Mouse (Mus musculus) heart, embryonic 12.5 days (tissue): ENCODE measurements around the gene Fancd2. TPM values are rescaled to one million over a fixed set of nuclear protein-coding genes. Genes with fewer than 3 reads are reported as not detected.
A peak's percentile ranks its signal among the peaks of the same experiment; 100 is the strongest.

Source experiments
- ATAC-seq: fragments of 200-750 bp; cut with Nextera tagmentation; 2 replicates; pipeline ENCODE4 v1.8.0; 2017; ENCODE audit warnings: moderate TSS enrichment, moderate library complexity; ENCODE audit not compliant: insufficient number of reproducible peaks, low FRiP score
- H3K27ac ChIP-seq: fragments of 300-500 bp; sonication (generic); 2 replicates; pipeline ENCODE4 v1.5.1; 2016; ENCODE audit warnings: mild to moderate bottlenecking, moderate library complexity; ENCODE audit not compliant: poor library complexity, severe bottlenecking
- H3K27me3 ChIP-seq: fragments of 300-500 bp; sonication (generic); replicated peaks from 2 replicates; pipeline ENCODE4 v1.6.1; 2016; ENCODE audit warnings: mild to moderate bottlenecking, moderate library complexity
- H3K36me3 ChIP-seq: fragments of 300-500 bp; sonication (generic); 2 replicates; pipeline ENCODE4 v1.6.1; 2016; ENCODE audit warnings: mild to moderate bottlenecking, moderate library complexity
- H3K4me1 ChIP-seq: fragments of 300-500 bp; sonication (generic); replicated peaks from 2 replicates; pipeline ENCODE4 v1.6.1; 2016; ENCODE audit warnings: mild to moderate bottlenecking
- H3K4me2 ChIP-seq: fragments of 300-500 bp; sonication (generic); 2 replicates; pipeline ENCODE4 v1.6.1; 2016; ENCODE audit warnings: mild to moderate bottlenecking, moderate library complexity
- H3K4me3 ChIP-seq: fragments of 300-500 bp; sonication (generic); 2 replicates; pipeline ENCODE4 v1.5.1; 2016; ENCODE audit warnings: mild to moderate bottlenecking
- H3K9ac ChIP-seq: fragments of 300-500 bp; sonication (generic); 2 replicates; pipeline ENCODE4 v1.6.1; 2016; ENCODE audit warnings: mild to moderate bottlenecking, moderate library complexity
- H3K9me3 ChIP-seq: fragments of 300-500 bp; sonication (generic); replicated peaks from 2 replicates; pipeline ENCODE4 v1.6.1; 2016; ENCODE audit warnings: mild to moderate bottlenecking, moderate library complexity
- WGBS: fragments of 180-500 bp; shearing (Covaris S2); methylation state at CpG from one replicate; pipeline ENCODE4 v1.1.7; 2016; 5-methylcytosine and 5-hydroxymethylcytosine counted together
- polyA plus RNA-seq: library from polyadenylated mRNA; unstranded; fragments of >200 nt; fragmentation: Nextera tagmentation; extraction: Ambion mirVana; gene quantifications from 2 replicates; pipeline ENCODE4 v1.2.1, GENCODE M21; 2016

Fancd2 gene
- polyA plus RNA-seq: 10.9 and 12.1 TPM in 2 replicates

DNA sequence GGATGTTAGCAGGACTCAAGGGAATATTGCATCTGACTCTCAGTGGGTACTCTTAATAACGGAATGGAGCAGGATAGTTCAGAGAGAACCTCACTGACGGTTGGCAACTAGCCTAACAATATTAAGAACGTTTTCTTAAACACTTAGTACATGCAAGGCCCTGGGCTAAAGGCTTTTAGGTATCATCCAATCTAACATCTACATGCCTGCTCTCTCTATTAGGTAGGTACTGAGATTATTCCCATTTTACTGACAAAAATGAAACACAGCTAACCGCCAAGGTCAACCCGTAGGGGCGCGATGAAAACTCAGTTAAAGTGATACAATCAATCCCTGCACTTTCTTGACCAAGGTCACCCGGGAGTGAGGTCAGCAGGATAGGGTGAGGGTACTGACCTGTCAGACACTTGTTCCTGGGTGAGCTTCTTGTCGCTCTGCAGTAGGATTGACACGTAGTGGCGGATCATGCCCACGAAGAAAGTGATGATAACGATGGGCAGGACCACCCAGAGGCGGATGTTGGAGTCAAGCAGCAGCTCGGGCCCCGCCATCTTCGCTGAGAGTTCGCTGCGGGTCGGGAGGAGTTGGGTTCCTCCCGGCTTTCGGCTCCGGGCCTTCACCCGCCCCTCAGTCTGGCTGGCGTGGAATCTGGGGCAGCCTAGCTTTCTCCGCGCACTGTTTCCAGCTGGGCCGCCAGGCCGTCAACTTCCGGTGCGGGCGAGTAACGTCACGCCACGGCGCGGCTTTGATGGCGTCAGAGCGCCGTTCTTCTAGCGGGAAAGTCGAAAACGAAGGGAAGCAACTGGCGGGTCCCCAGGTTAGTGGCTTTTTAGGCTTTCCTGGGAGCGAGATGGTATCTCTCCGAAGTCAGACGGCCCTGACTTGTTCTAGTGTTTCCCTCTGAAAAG lies at the start of gene Fancd2, which contains the start of gene Emc3:
TSS of gene Fancd2 (plus strand) at position 751 of the 908 bp plus-strand sequence.
TSS of gene Emc3 (minus strand) at position 721 of the 908 bp plus-strand sequence.
- ATAC-seq: peak; percentile 84

DNA sequence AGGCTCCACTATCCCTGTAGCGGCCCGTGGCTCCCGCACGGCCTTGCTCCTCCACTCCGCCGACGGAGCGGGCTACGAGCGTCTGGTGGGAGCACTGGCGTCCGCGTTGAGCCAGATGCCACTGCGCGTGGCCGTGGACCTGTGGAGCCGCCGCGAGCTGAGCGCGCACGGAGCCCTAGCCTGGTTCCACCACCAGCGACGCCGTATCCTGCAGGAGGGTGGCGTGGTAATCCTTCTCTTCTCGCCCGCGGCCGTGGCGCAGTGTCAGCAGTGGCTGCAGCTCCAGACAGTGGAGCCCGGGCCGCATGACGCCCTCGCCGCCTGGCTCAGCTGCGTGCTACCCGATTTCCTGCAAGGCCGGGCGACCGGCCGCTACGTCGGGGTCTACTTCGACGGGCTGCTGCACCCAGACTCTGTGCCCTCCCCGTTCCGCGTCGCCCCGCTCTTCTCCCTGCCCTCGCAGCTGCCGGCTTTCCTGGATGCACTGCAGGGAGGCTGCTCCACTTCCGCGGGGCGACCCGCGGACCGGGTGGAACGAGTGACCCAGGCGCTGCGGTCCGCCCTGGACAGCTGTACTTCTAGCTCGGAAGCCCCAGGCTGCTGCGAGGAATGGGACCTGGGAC lies 48.9 kb upstream of the Fancd2 start:
- H3K4me2 ChIP-seq: peak overlapping the region; percentile 95
- H3K36me3 ChIP-seq: 0 out of 2 replicates have a peak, but pooled peaks cover 8% of the 10 kb centered on the region
- peaks cover 25% of the 10 kb centered on the region for H3K27me3 ChIP-seq
- H3K9me3 ChIP-seq: no peaks in the 10 kb centered on the region
- H3K27ac ChIP-seq: peak overlapping the region; percentile 90
- peak overlapping the region; percentile 69 for H3K4me3 ChIP-seq
- 2% methylated on average over 65 of the region's 65 CpGs for WGBS
- H3K9ac ChIP-seq: peak overlapping the region; percentile 84
- peak; percentile 61 for ATAC-seq
- peaks cover 36% of the 10 kb centered on the region for H3K4me1 ChIP-seq

More for the DNA sequence above, at the start of gene Fancd2, which contains the start of gene Emc3:
- H3K4me3 ChIP-seq: peak within 1 kb of the TSS; percentile 100
- peak within 1 kb of the TSS; percentile 79 for H3K27ac ChIP-seq
- peak within 1 kb of the TSS; percentile 88 for H3K9ac ChIP-seq
- H3K36me3 ChIP-seq: peaks cover 21% of the 10 kb centered on the region; the same call in 1 of the 2 replicates
- under 1% methylated on average over 47 of the region's 47 CpGs for WGBS
- H3K9me3 ChIP-seq: no peaks in the 10 kb centered on the region
- peaks cover 16% of the 10 kb centered on the region for H3K4me1 ChIP-seq
- H3K4me2 ChIP-seq: peak within 1 kb of the TSS; percentile 86
- no peaks in the 10 kb centered on the region for H3K27me3 ChIP-seq

DNA sequence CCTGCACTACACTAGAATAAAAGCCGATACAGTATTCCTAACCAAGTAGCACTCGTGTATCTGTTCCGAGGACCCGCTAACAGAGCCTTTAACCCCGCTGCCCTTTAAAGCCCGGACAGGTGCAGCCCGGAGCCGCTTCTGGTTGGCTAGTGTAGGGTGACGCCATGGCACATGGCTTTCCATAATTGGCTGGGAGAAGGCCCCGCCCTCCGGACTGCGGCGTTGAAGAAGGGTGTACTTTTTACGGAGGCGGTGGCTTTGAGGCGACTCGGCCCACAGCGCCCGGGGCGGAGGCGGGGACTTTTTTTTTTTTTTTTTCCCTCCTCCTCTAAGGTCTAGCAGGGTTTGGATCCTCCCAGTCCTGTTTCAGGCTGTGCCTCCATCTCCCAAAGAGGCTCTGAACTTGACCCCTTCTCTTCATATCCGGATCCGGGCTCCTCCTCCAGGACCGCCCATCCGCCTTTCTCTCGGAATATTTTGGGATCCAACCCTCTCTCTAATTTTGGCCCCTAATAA lies 48.3 kb upstream of the Fancd2 start, which contains the start of gene Creld1:
TSS of gene Creld1 (plus strand) at position 198 of the 516 bp plus-strand sequence.
- H3K9ac ChIP-seq: peak within 1 kb of the TSS; percentile 84
- peak; percentile 96 for ATAC-seq
- peaks cover 25% of the 10 kb centered on the region for H3K27me3 ChIP-seq
- whole genome bisulfite sequencing: 0% methylated on average over 26 of the region's 26 CpGs
- peak within 1 kb of the TSS; percentile 91 for H3K27ac ChIP-seq
- H3K4me3 ChIP-seq: peak within 1 kb of the TSS; percentile 69
- no peaks in the 10 kb centered on the region for H3K9me3 ChIP-seq
- peak within 1 kb of the TSS; percentile 95 for H3K4me2 ChIP-seq
- peaks cover 36% of the 10 kb centered on the region for H3K4me1 ChIP-seq
- H3K36me3 ChIP-seq: peaks cover 11% of the 10 kb centered on the region

DNA sequence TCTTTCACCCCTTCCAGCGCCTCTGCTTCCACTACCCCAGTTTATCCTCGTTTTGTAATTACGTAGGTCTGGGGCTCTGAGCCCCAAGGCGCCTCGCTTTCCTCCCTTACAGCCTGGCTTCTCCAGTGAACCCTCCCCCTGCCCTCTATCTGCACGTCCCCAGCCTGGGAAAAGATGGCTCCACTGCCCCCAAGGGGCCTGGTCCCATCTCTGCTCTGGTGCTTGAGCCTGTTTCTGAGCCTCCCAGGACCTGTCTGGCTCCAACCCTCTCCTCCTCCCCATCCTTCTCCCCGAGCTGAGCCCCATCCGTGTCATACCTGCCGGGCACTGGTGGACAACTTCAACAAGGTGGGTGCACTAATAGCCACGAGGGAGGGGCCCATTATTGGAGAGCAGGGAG lies 47.8 kb upstream of the Fancd2 start:
- H3K36me3 ChIP-seq: peaks cover 17% of the 10 kb centered on the region
- WGBS: 10% methylated on average over 10 of the region's 10 CpGs
- peak overlapping the region; percentile 95 for H3K4me2 ChIP-seq
- peak overlapping the region; percentile 77 for H3K9ac ChIP-seq
- no peaks in the 10 kb centered on the region for H3K9me3 ChIP-seq
- peak overlapping the region; percentile 69 for H3K4me3 ChIP-seq
- peaks cover 36% of the 10 kb centered on the region for H3K4me1 ChIP-seq
- peak overlapping the region; percentile 91 for H3K27ac ChIP-seq
- ATAC-seq: peak; percentile 41
- peaks cover 23% of the 10 kb centered on the region for H3K27me3 ChIP-seq

DNA sequence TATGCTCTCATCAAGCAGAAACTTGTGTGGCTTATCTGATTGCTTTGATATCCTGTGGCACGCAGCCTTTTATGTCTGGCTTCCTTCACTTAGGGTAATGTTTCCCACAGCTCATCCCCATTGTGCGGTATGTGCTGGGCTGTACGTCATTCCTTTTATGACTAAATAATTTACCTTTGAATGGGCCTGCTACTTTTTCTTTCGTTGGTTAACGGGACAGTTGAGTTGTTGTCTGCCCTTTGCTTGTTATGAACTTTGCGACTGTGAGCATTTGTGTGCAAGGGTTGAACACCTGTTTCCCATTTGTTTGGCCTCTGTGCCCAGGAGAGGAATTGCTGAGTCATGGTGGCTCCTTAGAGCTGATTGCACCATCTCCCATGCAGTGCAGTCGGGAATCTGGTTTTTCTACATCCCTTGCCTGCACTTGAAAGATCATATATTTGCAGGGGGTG lies 44.3 kb upstream of the Fancd2 start:
- H3K9ac ChIP-seq: no peak overlapping the region
- no peak overlapping the region for H3K4me2 ChIP-seq
- 66% methylated on average over 7 of the region's 7 CpGs for WGBS
- no peaks in the 10 kb centered on the region for H3K9me3 ChIP-seq
- H3K4me1 ChIP-seq: peaks cover 19% of the 10 kb centered on the region
- peaks cover 46% of the 10 kb centered on the region for H3K36me3 ChIP-seq
- ATAC-seq: no peak
- H3K27ac ChIP-seq: no peak overlapping the region
- H3K4me3 ChIP-seq: no peak overlapping the region
- H3K27me3 ChIP-seq: no peaks in the 10 kb centered on the region

DNA sequence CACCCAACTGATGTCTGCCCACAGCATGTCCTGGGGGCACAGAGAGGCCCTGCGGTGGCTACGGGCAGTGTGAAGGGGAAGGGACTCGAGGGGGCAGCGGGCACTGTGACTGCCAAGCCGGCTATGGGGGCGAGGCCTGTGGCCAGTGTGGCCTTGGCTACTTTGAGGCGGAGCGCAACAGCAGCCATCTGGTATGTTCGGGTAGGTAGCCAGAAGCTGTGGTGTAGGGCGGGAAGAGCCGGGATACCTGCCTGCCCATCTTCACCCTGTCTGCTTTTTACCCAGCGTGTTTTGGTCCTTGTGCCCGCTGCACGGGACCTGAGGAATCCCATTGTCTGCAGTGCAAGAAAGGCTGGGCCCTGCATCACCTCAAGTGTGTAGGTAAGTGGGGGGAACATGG lies 42.1 kb upstream of the Fancd2 start:
- no peak overlapping the region for H3K4me3 ChIP-seq
- H3K4me2 ChIP-seq: no peak overlapping the region
- no peak overlapping the region for H3K27ac ChIP-seq
- no peaks in the 10 kb centered on the region for H3K27me3 ChIP-seq
- no peaks in the 10 kb centered on the region for H3K9me3 ChIP-seq
- no peak overlapping the region for H3K9ac ChIP-seq
- 87% methylated on average over 14 of the region's 14 CpGs for WGBS
- no peak for ATAC-seq
- peaks cover 57% of the 10 kb centered on the region for H3K36me3 ChIP-seq
- peaks cover 9% of the 10 kb centered on the region; the same call in 1 of the 2 replicates for H3K4me1 ChIP-seq

DNA sequence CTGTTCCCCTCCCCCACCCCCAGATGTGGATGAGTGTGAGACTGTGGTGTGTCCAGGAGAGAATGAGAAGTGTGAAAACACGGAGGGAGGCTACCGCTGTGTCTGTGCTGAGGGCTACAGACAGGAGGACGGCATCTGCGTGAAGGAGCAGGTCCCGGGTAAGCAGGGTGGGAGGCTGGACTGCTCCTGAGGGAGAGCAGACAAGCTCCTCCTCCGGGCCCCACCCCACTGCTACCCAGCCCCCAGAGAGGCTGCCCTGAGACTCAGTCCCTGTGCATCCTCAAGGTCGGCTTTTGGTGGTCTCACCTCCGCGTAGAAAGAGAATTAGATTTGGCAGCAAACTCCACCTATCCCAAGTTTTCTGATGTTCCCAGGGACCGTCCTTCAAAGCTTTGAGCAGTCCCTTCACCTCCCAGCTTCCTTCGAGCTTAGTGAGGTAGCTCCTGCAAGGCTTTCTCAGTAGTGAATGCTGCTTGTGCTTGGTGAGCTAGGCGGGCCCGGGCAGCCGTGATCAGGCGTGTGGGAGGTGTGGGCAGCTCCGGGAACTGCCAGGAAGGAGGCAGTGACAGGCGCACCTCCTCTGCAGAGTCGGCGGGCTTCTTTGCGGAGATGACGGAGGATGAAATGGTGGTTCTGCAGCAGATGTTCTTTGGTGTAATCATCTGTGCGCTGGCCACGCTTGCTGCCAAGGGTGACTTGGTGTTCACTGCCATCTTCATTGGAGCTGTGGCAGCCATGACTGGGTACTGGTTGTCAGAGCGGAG lies 39.2 kb upstream of the Fancd2 start:
- H3K36me3 ChIP-seq: peaks cover 49% of the 10 kb centered on the region
- WGBS: 69% methylated on average over 24 of the region's 24 CpGs
- peaks cover 11% of the 10 kb centered on the region for H3K4me1 ChIP-seq
- H3K4me3 ChIP-seq: no peak overlapping the region
- H3K27me3 ChIP-seq: peaks cover 26% of the 10 kb centered on the region
- H3K9ac ChIP-seq: no peak overlapping the region
- no peak overlapping the region for H3K27ac ChIP-seq
- no peak overlapping the region for H3K4me2 ChIP-seq
- ATAC-seq: no peak
- H3K9me3 ChIP-seq: no peaks in the 10 kb centered on the region

DNA sequence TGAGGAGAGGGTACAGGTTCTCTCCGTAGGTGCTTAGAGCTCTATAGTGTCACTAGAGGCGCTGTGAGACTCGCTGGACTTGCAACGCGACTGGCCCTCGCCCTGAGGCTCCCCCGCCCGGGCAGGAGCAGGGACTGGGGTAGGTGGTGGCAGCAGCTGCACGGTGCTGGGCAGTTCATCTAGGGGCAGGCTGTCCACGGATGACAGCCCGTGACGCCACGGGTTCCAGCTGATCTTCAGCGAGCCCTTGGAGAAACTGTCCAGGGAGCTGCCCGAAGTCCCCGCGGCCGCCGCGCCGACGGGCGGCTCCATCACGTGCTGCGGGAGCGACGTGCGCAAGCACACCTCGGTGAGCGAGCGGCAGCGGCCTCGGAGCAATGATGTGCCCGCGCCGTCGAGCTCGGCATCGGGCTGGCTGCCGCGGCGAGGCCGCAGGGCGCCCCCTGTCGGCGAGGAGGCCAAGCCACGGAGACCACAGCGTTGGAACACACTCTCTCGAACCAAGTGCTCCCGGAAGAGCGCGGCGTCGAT lies 37.2 kb upstream of the Fancd2 start:
- Histone ChIP-seq H3K27ac (no peak overlapping the region), H3K4me1 (peaks cover 9% of the 10 kb centered on the region), H3K36me3 (peaks cover 35% of the 10 kb centered on the region), H3K4me2 (peak overlapping the region; percentile 81), H3K9me3 (no peaks in the 10 kb centered on the region), H3K4me3 (peak overlapping the region; percentile 51), H3K9ac (peak overlapping the region; percentile 59), H3K27me3 (peaks cover 37% of the 10 kb centered on the region)
- ATAC-seq: peak; percentile 78
- 1% methylated on average over 54 of the region's 54 CpGs for WGBS

DNA sequence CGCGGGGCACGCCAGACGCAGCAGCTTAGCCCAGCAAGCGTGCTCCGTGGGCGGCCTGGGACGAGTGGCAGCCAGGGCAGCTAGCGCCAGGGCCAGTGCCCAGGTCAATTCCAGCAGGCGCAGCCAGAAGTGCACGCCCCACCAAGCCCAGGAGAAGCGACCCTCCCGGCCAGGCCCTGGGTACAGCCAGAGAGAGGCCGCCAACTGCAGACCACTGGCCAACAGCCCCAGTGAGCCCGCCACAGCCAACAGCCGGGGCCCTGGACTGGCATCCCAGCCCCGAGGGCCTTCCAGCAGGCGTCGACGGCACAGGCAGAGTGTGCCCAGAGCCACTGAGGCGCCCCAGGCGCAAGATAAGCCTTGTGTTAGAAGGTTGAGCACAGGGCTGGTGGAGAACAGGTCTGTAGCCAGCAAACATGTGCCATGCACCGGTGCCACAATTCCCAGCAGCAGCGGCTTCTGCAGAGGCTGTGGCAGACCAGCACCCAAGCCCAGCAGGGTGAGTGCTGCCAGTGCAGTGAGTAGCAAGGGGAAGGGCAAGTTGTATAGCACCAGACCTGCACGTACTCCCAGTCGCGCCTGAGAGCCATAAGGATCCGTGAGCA lies 36.3 kb upstream of the Fancd2 start:
- no peak for ATAC-seq
- peaks cover 27% of the 10 kb centered on the region for H3K36me3 ChIP-seq
- WGBS: 21% methylated on average over 28 of the region's 28 CpGs
- H3K4me3 ChIP-seq: peak overlapping the region; percentile 51
- H3K27me3 ChIP-seq: peaks cover 45% of the 10 kb centered on the region
- H3K4me2 ChIP-seq: peak overlapping the region; percentile 81
- no peak overlapping the region for H3K27ac ChIP-seq
- no peaks in the 10 kb centered on the region for H3K9me3 ChIP-seq
- peak overlapping the region; percentile 59 for H3K9ac ChIP-seq
- peaks cover 9% of the 10 kb centered on the region for H3K4me1 ChIP-seq

DNA sequence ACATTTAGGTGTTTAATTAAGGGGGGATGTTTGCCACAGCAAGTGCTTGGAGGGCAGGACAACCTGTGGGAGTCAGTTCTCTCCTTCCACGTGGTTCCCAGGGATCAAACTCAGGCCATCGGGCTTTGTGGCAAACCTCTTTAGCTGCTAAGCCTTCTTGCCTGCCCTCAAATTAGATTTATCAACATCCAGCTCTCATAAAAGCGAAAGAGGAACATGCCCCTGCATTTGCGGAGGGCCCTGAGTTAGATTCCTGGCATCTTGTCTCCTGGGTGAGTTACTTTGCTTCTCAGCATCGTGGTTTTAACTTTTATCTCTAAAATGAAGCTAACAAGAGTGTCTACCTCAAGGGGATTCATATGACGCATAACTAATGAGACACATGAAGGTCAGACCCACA lies 32.1 kb upstream of the Fancd2 start:
- H3K4me1 ChIP-seq: peaks cover 15% of the 10 kb centered on the region
- H3K36me3 ChIP-seq: no peaks in the 10 kb centered on the region
- ATAC-seq: no peak
- WGBS: 70% methylated on average over 6 of the region's 6 CpGs
- H3K9ac ChIP-seq: no peak overlapping the region
- H3K4me2 ChIP-seq: no peak overlapping the region
- no peak overlapping the region for H3K27ac ChIP-seq
- no peak overlapping the region for H3K4me3 ChIP-seq
- peaks cover 6% of the 10 kb centered on the region; the same call in 1 of the 2 replicates for H3K9me3 ChIP-seq
- H3K27me3 ChIP-seq: peaks cover 76% of the 10 kb centered on the region
